Mouse (Mus musculus) embryonic facial prominence, embryonic 11.5 days (tissue): ENCODE results near the gene Ttc4. TPM values are rescaled to one million over a fixed set of nuclear protein-coding genes. Genes with fewer than 3 reads are reported as not detected.

Source experiments
- ATAC-seq: fragments of 200-750 bp; cut with Nextera tagmentation; replicated peaks from 2 replicates; pipeline ENCODE4 v1.8.0; 2017; ENCODE audit warnings: low read depth; ENCODE audit not compliant: insufficient number of reproducible peaks, low FRiP score, low TSS enrichment
- DNase-seq: peaks from one replicate; pipeline ENCODE4 v3.0.0-alpha.2; 2015; ENCODE audit warnings: low spot score
- H3K27ac ChIP-seq: fragments of 300-500 bp; sonication (generic); replicated peaks from 2 replicates; pipeline ENCODE4 v1.5.1; 2014; ENCODE audit warnings: mild to moderate bottlenecking, low read depth, low read length, control low read depth
- H3K27me3 ChIP-seq: fragments of 300-500 bp; sonication (generic); 2 replicates; pipeline ENCODE4 v1.6.1; 2014; ENCODE audit warnings: mild to moderate bottlenecking, low read length, moderate library complexity, mixed read lengths; ENCODE audit not compliant: control insufficient read depth, insufficient read depth
- H3K36me3 ChIP-seq: fragments of 300-500 bp; sonication (generic); replicated peaks from 2 replicates; pipeline ENCODE4 v1.6.1; 2014; ENCODE audit warnings: low read depth, mild to moderate bottlenecking, low read length, moderate library complexity, mixed read lengths; ENCODE audit not compliant: control insufficient read depth, insufficient read depth
- H3K4me1 ChIP-seq: fragments of 300-500 bp; sonication (generic); 2 replicates; pipeline ENCODE4 v1.6.1; 2014; ENCODE audit warnings: low read length, mixed read lengths; ENCODE audit not compliant: control insufficient read depth, insufficient read depth
- H3K4me2 ChIP-seq: fragments of 300-500 bp; sonication (generic); 2 replicates; pipeline ENCODE4 v1.6.1; 2014; ENCODE audit warnings: low read depth, mild to moderate bottlenecking, control low read depth, low read length, moderate library complexity
- H3K4me3 ChIP-seq: fragments of 300-500 bp; sonication (generic); 2 replicates; pipeline ENCODE4 v1.5.1; 2014; ENCODE audit warnings: low read depth, low read length, control low read depth
- H3K9ac ChIP-seq: fragments of 300-500 bp; sonication (generic); replicated peaks from 2 replicates; pipeline ENCODE4 v1.6.1; 2014; ENCODE audit warnings: mild to moderate bottlenecking, control low read depth, low read length
- H3K9me3 ChIP-seq: fragments of 300-500 bp; sonication (generic); replicated peaks from 2 replicates; pipeline ENCODE4 v1.6.1; 2016; ENCODE audit warnings: mild to moderate bottlenecking, low read length, inconsistent platforms, mixed read lengths; ENCODE audit not compliant: control insufficient read depth
- WGBS: fragments of 180-500 bp; shearing (Covaris S2); extraction: QIAGEN DNeasy Blood & Tissue Kit; methylation state at CpG from one replicate; pipeline ENCODE4 v1.1.7; 2014; 5-methylcytosine and 5-hydroxymethylcytosine counted together
- polyA plus RNA-seq: library from polyadenylated mRNA; unstranded; fragments of >200 nt; fragmentation: Nextera tagmentation; extraction: Ambion mirVana; gene quantifications from 2 replicates; pipeline ENCODE4 v1.2.1, GENCODE M21; 2014

Ttc4 gene
- polyA plus RNA-seq, 1 experiment from 2014 or later: 97.2 TPM

- Histone ChIP-seq H3K27me3 (no peaks in the 10 kb centered on the region), H3K4me1 (0 out of 2 replicates have a peak, but pooled peaks cover 4% of the 10 kb centered on the region), H3K4me2 (no peak overlapping the region), H3K36me3 (no peaks in the 10 kb centered on the region), H3K9ac (no peak overlapping the region), H3K4me3 (no peak overlapping the region), H3K9me3 (no peaks in the 10 kb centered on the region), H3K27ac (no peak overlapping the region)
- ATAC-seq (no peak), DNase-seq (no peak)
- 85% methylated on average over 6 of the region's 6 CpGs for WGBS
These were observed 31.6 kb downstream of the Ttc4 start for GRCm38 (mm10) chr4:106647137-106647536.

GRCm38 (mm10) chr4:106645797-106646196, 32.9 kb downstream of the Ttc4 start:
- Histone ChIP-seq H3K4me1 (no peaks in the 10 kb centered on the region), H3K9me3 (no peaks in the 10 kb centered on the region), H3K36me3 (no peaks in the 10 kb centered on the region), H3K4me3 (no peak overlapping the region), H3K27ac (no peak overlapping the region), H3K4me2 (no peak overlapping the region), H3K27me3 (no peaks in the 10 kb centered on the region), H3K9ac (no peak overlapping the region)
- ATAC-seq (no peak), DNase-seq (no peak)
- WGBS: 82% methylated on average over 5 of the region's 5 CpGs

GRCm38 (mm10) chr4:106644218-106644610, 34.5 kb downstream of the Ttc4 start:
- ATAC-seq: no peak
- Histone ChIP-seq H3K4me1 (no peaks in the 10 kb centered on the region), H3K9ac (no peak overlapping the region), H3K9me3 (no peaks in the 10 kb centered on the region), H3K36me3 (no peaks in the 10 kb centered on the region), H3K4me2 (no peak overlapping the region), H3K4me3 (no peak overlapping the region), H3K27me3 (no peaks in the 10 kb centered on the region), H3K27ac (no peak overlapping the region)
- WGBS: 60% methylated on average over 6 of the region's 6 CpGs
- DNase-seq: no peak

DNA sequence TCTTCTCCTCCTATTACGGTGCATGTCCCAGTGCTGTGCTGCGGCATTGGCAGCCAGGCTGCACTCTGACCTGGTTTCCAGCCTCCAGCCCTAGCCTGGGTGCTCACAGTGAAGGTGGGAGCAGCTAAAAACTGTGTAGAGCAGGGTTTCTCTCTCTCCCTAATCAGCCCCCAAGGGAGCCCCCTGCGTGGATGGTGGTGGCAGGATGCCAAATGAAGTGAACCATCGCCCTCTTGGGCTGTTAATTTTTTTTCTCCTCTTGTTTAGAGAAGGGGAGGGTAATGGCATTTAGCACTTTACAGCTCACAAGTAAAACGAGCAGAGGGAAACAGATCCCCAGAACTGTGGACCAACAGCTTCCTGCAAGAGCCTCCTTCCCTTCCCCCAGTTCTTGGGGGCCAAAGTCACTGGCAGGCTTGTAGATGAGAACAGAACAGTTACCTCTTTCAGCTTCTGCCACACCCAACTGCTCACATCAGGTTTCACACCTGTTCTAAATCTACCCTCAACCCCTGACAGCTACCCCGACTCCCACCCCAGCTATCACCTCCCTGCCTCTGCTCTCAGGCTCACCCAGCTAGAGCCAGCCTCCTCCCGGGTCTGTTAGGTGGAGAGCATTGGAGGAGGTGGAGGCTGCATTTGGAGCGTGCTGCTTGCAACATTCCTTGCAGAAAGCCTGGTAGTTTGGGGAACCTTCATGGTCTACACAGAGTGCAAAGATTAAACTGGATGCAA, 35.1 kb downstream of the Ttc4 start:
- DNase-seq (no peak), ATAC-seq (no peak)
- H3K4me2 ChIP-seq: no peak overlapping the region
- H3K27me3 ChIP-seq: no peaks in the 10 kb centered on the region
- no peaks in the 10 kb centered on the region for H3K36me3 ChIP-seq
- no peak overlapping the region for H3K4me3 ChIP-seq
- no peaks in the 10 kb centered on the region for H3K9me3 ChIP-seq
- H3K9ac ChIP-seq: no peak overlapping the region
- H3K27ac ChIP-seq: no peak overlapping the region
- H3K4me1 ChIP-seq: no peaks in the 10 kb centered on the region
- 45% methylated on average over 8 of the region's 8 CpGs for WGBS

DNA sequence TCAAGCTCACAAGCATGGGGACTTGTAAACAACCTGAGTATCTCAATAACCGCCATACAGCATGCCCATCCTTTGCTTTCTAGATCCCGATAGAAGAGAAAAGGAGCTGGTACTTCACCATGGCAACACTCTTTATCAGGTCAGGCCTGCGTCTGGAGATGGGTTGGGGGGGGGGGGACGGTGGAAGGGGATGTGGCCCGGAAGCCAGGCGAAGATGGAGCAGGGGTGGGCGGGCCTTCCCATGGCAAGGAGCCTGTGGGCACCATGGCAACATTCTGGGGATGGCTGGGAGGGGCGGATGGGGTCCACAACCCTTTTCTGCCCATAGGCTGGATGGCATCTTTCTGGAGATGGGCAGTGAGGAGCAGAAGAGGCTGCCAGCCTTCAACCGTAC, 44.7 kb downstream of the Ttc4 start:
- H3K36me3 ChIP-seq: no peaks in the 10 kb centered on the region
- H3K9me3 ChIP-seq: no peaks in the 10 kb centered on the region
- no peaks in the 10 kb centered on the region for H3K4me1 ChIP-seq
- no peak overlapping the region for H3K4me2 ChIP-seq
- no peak for DNase-seq
- no peak overlapping the region for H3K27ac ChIP-seq
- ATAC-seq: no peak
- H3K9ac ChIP-seq: no peak overlapping the region
- no peaks in the 10 kb centered on the region for H3K27me3 ChIP-seq
- no peak overlapping the region for H3K4me3 ChIP-seq
- 50% methylated on average over 9 of the region's 9 CpGs for WGBS

DNA sequence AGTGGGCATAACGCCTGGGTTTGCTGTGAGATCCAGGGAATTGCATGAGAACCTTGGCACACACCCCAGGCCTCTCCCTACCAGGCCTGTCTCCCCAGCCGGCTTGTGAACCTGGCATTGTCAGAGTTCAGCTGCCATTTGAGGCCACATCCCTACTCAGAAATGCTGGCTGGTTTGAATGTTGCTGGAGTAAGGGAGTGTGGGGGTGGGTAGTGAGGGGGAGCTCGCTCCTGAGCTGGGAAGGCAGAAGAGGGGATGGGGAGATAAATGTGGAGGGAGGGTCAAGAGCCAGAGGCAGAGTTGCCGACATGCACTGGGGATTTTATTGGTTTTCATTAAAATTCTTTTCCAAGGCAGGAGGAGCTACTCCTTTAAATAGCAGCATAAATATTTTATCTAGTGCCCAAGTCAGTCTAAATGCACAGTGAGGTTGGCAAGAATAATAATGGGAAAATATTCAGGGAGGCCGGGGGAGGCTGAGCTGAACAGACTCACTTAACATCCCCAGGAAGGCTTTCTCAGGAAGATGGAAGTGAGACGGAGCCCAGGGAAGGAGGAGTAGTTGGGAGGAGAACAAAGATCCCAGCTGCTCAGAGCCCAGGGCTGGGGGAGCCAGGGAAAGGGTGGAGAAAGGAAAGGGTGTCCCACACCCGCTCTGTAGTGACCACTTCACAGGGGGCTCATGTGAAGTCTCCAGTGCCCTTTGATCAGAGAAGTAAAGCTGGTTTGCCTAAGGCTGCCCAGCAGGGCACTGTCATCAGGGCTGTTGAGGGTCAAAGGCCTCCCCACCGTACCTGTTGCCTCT, 45.3 kb downstream of the Ttc4 start:
- no peaks in the 10 kb centered on the region for H3K36me3 ChIP-seq
- H3K4me1 ChIP-seq: no peaks in the 10 kb centered on the region
- H3K4me3 ChIP-seq: no peak overlapping the region
- H3K27me3 ChIP-seq: no peaks in the 10 kb centered on the region
- no peak overlapping the region for H3K9ac ChIP-seq
- no peaks in the 10 kb centered on the region for H3K9me3 ChIP-seq
- DNase-seq (no peak), ATAC-seq (no peak)
- H3K4me2 ChIP-seq: no peak overlapping the region
- WGBS: 32% methylated on average over 8 of the region's 8 CpGs
- H3K27ac ChIP-seq: no peak overlapping the region

- DNase-seq (no peak), ATAC-seq (no peak)
- Histone ChIP-seq H3K27ac (no peak overlapping the region), H3K27me3 (no peaks in the 10 kb centered on the region; the same call in 1 of the 2 replicates), H3K4me3 (no peak overlapping the region), H3K4me1 (no peaks in the 10 kb centered on the region), H3K4me2 (no peak overlapping the region), H3K36me3 (no peaks in the 10 kb centered on the region), H3K9ac (no peak overlapping the region), H3K9me3 (no peaks in the 10 kb centered on the region)
- WGBS: 75% methylated on average over 1 of the region's 3 CpGs
These were observed 46.4 kb downstream of the Ttc4 start for GRCm38 (mm10) chr4:106632313-106632712.
